Mouse (Mus musculus): ENCODE measurements around the gene Sertad2.

Sertad2 gene

DNA sequence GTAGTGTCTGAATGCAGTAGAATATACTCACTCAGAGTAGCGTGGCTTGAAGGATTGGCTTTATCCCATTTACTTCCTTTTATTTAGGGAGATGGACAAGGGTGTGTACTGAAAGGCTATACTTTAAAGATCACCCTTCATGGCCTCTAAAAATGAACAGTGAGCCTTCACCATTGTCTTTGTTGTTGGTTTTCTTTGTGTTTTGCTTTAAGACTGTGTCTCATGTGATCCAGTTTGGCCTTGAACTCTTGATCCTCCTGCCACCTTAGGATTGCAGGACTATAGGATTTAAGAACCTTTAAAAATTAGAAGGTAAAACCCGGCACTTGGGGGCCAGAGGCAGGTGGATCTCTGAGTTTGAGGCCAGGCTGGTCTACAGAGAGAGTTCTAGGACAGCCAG, 6.4 kb downstream of the Sertad2 start:
- DNase-seq: no peak

DNA sequence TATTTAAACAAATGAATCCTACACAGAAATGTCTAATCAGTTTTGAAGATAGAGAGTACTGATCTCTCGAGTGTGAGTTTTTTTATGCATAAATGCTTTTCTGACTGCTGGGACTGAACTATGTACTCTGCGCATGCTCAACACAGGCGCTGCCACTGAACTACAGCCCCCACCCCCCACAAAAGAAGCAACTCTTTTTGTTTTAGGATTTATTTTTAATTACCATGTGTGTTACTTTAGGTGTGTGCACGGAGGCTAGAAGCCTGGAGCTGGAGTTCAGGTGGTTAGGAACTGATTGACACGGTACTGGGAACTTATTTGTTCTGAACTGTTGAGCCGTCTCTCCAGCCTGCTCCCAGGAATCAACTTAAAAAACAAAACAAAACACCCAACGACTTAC, 7.1 kb downstream of the Sertad2 start:
- no peak for DNase-seq

DNA sequence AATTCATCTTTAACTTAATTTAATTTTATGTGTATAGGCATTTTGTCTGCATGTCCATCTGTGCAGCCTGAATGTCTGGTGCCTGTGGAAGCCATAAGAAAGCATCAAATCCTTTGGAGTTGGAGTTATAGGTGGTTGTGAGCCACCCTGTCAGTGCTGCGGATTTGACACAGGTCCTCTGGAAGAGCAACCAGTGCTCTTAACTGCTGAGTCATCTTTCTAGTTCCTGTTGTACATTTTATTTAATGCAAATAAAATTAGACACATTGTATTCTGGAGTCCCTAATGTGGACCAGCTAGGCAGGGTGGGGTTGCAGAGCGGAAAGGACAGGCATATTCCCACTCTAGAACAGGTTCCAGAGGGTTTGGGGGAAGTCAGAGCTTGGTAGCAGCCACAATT, 9.0 kb downstream of the Sertad2 start:
- no peak for DNase-seq

DNA sequence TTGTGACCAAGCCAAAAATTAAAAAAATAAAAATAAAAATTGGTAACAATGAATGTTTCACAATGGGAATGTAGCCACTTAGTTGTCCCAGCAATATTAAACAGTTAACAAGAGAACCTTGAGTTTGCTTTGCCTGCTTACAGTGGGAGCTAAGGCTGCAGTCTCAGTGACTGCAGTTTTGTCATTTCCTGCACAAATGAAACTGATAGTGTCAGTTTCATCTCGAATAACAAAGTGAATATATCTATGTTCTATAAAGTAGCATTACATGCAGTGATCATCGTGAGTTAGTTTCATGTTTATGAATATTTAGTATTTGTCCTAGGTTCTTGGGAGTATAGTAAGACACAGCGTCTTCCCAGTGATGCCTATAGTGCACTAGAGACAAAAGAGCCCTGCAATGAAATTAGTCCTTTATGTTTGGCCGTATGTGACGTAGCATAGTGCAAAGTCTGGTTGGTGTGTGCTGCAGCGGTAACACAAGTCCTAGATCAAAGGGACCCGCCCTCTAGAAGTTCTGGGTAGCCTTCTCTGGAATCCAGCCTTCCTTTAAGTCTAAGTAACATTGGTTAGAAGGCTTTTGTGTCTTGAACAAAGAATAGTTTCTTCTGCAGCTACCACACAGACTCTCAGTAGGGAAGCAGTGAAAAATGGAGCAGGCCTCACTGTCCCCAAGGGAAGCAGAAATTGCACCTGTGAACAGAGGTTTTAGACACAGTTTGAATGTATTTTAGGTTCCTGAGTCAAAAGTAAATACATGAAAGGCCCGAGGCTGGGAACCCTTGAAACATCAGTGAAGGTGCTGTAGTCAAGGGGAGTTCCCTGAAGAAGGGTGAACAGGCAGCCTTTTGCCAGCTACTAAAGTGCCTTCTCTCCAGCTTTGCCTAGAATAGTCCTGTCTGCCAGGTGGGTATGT, 10.0 kb downstream of the Sertad2 start:
- DNase-seq: no peak

DNA sequence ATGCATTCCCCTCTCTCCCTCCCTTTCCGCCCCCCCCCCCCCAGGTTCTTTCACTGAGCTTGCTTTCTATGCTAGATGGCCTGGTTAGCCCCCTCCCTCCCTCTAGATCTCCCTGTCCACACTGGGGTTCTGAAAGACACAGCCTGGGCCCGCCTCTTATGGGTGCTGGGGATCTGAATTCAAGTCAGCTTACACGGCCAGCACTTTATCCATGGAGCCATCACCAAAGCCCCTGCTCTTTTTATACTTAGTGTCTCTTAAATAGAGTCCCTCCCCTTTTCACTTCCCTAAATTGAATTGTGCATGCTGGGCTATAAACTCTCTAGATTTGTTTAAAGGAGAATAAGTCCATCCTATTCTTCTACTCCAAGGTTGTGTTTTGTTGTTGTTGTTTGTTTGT, 12.6 kb downstream of the Sertad2 start:
- no peak for DNase-seq

DNA sequence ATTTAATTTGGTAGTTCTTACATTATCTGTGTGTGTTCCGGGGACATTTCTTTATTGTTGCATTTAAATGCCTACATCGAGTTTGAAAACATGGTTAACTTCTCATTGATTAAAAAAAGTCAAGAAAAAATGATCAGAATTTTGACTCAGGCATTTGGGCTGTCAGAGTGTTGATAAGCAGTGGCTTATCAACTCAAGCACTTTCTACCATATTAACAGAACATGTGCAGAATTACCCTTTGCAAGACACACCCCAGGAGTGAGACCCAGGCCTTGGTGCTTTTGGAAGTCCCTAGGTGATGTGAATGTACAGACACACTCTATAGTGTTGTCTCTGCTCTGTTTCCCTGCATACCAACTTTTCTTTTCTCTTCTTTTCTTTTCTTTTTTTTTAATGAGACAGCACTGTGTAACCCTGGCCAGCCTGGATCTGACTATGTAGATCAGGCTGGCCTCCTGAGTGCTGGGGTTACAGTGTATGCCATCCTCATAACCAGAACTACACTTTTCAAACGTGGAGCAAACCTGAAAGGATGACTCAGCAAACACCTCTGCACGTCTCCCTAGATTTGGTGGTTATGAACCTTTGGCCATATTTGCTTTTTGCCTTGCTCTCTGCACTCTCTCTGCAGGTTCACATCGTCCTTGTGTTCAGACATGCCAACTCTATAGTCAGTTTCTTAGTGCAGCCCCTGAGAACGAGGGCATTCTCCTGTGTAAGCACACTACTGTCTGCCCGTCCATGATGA, 13.3 kb downstream of the Sertad2 start:
- DNase-seq: no peak

DNA sequence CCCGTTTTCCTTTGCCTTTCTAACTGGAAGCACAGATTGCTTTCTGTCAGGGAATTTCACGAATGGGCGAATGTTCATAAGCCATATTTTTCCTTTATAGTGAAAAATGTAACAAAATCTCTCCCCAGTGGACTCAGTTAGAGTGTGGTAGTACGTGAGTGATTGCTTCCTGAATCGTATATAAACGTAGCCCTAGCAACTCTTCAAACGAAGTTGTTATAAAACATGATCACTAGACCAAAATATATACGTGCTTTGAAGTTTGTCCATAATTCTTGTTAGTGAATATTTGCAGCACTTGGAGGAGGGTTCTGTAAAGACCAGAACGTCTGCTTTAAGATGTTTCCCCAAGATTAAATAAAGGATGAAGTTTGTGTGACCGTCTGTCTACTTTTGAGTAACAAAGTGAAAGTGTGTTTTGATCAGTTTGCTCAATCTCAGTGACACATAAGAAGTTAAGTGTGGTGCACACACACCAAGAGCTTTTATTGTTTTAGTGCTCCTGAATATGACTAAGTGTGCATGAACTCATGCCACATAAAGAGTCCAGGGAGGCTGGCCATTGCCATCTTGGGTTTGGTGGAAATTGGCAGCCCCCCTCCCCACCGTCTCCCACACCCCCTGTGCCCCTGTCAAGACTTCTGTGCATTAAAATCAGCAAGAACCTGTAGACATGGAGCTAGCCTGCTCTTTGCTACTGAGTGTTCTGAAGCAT, 16.3 kb downstream of the Sertad2 start:
- no peak for DNase-seq

DNA sequence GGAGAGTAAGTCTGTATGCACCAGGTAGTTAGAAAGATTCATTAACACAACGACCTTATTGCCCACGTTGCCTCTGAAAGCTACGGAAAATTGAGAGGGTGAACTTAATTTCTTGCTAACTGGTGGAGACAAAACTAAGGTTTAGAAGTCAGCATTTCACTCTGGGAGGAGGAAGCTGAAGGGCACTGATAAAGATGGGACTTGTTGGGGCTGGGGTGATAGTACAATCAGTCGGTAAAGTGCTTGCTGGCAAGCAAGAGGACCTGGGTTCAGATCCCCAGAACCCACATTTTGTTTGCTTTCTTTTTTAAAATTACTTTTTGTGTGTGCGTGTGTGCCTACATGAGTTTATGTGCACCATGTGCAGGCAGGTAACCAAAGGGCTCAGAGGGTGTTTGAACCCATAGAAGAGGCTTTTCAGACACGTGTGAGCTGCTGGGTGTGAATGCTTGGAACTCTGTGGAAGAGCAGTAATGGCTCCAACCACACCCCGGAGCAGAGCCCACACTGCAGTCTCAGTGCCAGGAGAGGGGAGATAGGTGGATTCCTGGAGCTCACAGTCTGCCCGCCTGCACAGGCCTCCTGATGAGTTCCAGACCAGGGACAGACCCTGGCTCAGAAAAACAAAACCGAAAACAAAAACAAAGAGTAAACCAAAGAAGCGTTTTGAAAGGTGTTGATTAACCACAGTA, 17.0 kb downstream of the Sertad2 start:
- no peak for DNase-seq

DNA sequence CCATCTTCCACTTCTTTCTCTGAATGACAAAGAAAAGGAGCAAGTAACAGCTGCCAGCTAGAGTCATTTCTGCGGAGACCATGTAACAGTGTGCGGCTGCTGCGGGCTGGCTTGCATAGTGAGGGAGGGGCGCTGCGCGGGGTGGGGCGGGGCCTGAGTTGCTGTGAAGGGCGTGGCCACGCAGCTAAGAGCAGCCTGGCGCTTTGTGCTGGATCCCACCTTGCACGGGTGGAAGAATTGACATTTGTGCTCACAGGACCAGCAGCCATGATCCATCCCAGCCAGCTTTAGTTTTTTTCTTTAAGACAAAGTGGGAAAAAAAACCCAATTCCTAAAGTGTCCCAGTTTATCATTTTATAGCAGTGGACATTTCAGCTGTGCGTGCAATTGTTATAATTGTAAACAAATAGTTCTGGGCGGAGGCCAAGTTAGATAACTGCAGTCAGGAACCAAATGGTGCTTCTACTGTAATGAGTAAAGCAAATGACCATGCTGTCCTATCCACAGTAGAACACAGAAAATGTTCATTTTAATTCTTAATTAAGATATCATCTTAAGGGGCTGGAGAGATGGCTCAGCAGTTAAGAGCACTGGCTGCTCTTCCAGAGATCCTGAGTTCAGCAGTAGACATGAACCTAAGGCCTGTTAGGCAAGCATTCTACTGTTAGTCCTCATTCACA, 18.4 kb downstream of the Sertad2 start:
- peak; percentile 68 to 72 for DNase-seq

DNA sequence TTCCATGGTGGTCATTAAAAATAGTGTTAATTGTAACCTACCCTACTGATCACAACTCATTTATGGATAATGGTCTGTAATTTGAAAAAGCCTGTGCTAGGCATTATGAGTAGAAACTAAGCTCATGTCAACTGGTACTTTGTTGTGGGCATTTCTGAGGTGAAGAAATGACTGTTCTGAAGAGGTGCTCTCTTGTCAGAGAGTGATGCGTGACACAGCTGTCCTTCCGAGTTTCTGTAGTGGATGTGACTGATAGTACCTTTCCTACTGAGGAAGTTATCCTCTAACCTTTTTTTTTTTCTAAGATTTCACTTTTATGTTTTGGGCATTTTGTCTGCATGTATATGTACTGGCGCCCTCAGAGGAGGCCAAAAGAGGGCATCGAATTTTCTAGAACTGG, 22.0 kb downstream of the Sertad2 start:
- DNase-seq: no peak

DNA sequence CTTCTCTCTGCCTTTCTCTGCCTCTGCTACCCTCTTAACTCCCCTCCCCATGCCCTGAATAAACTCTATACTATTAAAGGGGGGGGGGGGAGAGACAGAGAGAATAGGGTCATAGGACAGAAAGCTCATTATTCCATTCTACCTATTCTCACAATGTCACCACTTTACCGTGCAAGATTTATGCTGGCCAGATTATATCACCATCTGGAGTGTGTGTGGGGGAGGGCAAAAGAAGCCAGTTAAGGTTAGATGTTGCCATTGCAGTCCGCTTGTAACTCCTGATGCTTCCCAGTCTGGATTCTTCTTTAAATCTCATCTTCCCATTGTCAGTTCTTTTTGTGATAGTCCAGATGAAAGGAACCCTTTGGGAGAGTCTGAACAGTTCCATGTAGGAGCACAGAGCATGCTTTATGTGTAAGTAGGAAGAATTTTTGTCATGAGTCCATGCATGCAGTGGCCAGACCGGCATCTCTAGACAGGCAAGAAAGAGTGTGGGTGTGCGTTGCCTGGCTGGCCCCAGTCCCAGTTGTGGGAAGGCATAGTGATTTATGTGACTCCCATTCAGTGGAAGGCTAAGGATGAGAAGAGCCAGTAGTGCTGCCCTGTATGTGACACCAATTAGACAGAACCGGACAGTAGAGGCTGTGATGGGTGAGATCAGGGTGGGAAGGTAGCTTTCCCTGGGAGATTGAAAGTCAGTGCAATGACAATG, 28.8 kb downstream of the Sertad2 start:
- peak; percentile 29 to 31 for DNase-seq

DNA sequence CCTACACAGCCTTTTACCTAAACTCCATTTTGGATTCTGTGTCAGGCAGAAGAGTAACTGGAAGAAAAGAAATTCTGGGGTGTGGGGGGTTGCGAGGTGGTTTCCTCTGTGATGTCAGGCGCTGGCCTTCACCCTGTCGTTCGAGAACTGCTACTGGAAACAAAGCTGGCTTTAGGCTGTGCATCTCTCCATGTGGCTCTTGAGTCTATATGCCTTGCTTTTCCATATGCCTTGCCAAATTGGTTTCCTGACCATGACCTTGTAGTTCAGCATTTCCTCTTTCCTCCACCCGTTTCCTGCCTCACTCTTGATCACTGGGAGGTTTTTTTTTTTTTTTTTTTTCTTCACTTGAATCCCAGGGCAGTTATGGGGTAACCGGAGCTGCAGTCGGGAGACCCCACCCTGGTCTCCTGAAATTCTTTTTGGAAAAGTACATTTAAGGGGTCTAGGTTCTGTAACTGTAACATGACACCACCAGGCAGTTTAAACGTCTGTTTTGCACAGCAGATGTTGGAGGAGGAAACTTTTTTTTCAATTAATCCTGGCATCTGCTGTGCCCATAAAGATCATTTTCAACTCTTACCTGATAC, 33.1 kb downstream of the Sertad2 start:
- no peak for DNase-seq

DNA sequence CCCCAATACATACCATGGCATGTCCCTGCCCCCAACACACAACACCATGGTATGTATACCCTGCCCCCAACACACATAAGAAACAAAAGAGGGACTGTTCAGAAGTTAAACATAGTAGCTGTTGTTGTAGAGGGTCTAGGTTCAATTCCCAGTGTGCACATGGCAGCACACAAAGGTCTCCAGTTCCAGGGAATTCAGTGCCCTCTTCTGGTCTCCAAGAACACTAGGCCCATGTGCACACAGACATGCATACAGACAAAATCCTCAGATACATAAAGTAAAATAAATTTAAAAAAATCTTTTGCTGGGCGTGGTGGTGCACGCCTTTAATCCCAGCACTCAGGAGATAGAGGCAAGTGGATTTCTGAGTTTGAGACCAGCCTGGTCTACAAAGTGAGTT, 39.7 kb downstream of the Sertad2 start:
- no peak for DNase-seq

DNA sequence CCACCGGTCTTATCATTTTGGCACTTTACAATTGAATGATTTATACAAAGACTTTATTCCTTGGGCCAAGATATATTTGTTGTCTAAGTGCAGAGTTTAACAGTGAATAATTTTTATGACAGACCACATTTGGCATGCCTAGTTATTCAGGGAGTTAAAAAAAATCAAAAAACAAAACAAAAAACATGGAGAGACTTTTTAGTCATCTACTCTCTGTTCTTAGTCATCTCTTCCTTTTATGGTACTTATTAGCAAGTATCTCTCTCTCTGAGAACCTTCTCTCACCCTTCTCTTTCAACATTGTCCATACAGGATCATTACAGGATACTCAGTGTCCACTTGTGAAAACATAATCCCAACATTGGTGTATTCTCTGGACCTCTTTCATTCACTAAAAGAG, 42.2 kb downstream of the Sertad2 start:
- no peak for DNase-seq

DNA sequence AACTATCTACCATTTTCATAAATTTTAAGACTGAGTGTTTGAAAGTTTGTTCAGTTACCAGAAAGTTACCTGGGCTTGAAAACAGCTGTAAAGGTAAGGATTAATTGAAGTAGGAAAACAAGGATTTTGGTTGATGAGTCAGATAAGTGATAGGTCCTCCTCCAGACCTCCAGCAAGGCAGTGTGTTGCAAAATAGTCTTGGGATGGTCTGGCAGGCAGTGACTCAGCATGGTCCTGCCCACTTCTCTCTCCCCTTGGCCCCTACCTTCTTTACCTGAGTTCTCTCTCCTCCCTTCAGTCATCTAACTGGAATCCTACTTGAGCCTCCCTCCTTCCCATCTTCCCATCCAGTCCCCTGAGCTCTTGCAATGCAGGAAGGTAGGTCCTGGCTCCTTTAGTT, 43.1 kb downstream of the Sertad2 start:
- no peak for DNase-seq

DNA sequence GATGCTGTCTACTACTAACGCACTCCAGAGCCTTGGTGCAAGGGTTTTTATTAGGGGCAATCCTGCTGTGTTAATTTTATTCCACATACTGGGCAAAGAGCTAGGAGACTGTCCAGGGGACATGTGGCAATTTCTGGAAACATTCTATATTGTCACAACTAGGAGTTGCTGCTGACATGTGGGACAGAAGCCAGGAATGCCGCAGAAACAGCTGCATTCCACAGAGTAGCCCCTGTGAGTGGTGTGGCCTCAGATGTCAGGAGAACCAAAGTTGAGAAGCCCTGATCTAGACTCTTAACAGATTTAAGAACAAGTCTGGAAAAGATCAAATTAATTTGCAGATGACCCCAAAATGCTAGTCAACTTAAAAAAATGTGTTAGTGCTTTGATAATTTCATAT, 46.3 kb downstream of the Sertad2 start:
- DNase-seq: no peak

DNA sequence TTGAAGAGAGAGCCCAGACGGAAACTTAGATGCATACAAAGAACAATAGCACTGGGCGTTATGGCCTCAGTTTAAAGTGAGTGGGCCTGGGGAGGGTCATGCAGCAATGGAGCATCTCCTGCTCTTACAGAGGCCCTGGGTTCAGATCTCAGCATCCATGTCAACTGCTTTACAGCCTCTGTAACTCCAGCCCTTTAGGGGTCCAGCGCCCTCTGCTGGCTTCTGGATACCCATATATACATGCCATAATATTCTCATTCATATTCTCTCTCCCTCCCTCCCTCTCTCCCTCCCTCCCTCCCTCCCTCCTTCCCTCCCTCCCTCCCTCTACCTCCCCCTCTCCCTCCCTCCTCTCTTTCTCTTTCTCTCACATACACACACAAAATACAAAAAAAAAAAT, 49.0 kb downstream of the Sertad2 start:
- peak in 1 of 2 experiments; percentile 22 for DNase-seq

DNA sequence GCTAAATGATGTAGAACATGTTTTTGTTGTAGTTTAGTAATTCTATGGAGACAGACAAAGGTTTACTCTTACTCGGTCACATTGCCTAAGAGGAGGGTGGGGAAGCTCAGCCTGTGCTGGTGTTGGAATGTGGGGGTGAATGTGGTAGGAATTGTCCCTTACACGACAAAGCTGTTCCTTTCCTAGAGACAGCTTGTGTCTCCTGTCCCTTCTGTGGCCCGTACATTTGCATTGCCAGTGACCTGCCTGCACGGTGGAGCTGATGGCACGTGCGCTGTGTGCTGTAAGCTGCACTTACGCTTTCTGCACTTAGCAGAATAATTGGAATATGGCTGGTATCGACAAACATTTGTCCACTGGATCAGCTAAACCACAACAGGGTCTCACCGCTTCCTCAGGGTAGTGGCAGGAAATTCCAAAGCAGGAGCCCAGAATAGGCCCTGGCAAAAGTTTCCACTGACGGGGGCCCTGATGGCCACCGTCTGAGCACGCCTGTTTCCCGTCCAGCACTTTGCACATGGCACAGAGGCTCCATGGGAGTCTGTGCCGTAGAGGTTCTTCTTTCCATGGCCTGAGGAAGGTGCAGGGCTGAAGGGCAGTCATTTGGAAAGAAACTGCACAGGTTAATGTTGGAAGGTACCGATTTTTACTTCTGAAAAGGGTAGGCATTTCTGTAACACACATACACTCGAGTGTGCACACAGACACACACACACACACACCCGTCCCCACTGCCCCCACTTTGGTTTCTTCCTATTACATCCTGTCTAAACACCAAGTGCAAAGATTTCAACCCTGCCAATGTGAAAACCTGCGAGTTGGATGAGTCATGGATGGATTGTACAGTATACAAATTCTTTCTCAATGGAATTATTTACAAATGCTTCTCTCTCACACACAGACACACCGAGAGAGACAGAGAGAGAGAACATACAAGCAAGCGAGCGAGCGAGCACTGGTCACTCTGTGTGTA, 51.5 kb downstream of the Sertad2 start:
- DNase-seq: no peak

DNA sequence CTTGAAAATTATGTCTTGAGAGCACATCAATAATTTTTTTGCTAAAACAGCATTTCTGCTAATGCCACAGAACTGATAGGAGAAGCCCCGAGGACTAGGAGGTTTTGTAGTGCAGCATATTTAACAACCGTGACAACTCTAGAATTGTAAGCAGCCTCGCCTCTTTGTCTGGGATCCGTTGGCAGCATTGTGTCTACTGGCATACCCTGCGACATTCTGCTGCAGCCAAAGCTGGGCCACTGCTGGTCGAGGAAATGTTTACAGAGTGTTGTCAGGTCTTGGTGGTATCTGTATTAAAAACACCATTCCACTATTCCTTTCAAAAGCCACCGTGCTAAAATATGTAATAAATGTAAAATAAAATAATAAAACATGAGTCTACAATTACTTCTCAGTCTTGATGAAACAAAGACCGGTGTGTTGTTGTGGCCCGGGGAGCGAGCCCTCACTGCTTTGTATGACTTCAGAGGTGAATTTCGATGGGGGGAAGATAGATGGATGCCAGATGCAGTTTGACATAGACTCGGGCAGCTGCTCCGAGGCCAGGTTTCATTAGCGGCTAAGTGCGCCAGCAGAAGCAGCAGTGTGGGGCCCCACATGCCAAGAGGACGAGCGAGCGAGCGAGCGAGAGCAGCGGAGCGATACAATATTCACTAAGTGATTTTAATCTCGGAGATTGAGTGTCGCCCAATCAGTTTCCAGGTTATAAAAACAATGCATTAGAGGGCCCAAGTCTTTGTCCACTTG, 60.2 kb downstream of the Sertad2 start:
- peak; percentile 52 to 60 for DNase-seq

Measured in cerebellum, postnatal 14 days (tissue).